Mouse (Mus musculus): Measurements from ENCODE around the gene Ralb. TPM values are rescaled to one million over a fixed set of nuclear protein-coding genes. Genes with fewer than 3 reads are reported as not detected.
A peak's percentile ranks its signal among the peaks of the same experiment; 100 is the strongest.

Ralb gene
- polyA plus RNA-seq, 2 experiments = 49.4 to 110 TPM

DNA sequence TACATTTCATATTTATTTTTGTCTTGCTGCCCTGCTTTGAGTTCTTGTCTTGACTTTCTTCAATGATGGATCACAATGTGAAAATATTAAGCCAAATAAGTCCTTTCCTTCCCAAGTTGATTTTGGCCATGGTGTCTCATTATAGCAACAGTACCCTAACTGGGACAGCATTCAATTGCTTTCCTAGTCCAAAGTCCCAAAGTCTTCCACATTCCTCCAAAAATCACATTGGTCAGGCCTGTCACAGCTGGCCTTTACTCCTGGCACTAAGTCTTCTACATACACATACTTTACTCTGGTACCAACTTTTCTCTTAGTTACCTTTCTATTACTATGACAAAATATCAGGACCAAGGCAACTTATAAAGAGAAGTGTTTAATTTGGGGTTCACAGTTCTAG, 14.2 kb upstream of the Ralb start:
- H3K36me3 ChIP-seq (ENCODE audit: control insufficient read depth, insufficient read depth, low read length) = no peaks in the 10 kb centered on the region
- no peak overlapping the region for H3K9ac ChIP-seq (ENCODE audit: low read depth, low read length, severe bottlenecking)
- no peaks in the 10 kb centered on the region for H3K4me1 ChIP-seq (ENCODE audit: control insufficient read depth, insufficient read depth, low read length)
- H3K9me3 ChIP-seq (ENCODE audit: control insufficient read depth, low read length) = no peaks in the 10 kb centered on the region
- H3K4me3 ChIP-seq (replicated peaks; ENCODE audit: low read length) = no peak overlapping the region
- no peak for TF ChIP-seq POLR2A (IDR thresholded peaks at IDR 0.05; ENCODE audit: borderline replicate concordance, extremely low read depth, insufficient read depth, insufficient read length)
- no peak overlapping the region for H3K27ac ChIP-seq (replicated peaks; ENCODE audit: low read depth, low read length)
- no peak for DNase-seq (ENCODE audit: low spot score)
- no peak for ATAC-seq (ENCODE audit: low FRiP score, low read depth)
- H3K4me2 ChIP-seq (replicated peaks; ENCODE audit: low read depth, low read length, severe bottlenecking) = no peak overlapping the region
- no peaks in the 10 kb centered on the region for H3K27me3 ChIP-seq (ENCODE audit: control insufficient read depth, insufficient read depth, low read length)

DNA sequence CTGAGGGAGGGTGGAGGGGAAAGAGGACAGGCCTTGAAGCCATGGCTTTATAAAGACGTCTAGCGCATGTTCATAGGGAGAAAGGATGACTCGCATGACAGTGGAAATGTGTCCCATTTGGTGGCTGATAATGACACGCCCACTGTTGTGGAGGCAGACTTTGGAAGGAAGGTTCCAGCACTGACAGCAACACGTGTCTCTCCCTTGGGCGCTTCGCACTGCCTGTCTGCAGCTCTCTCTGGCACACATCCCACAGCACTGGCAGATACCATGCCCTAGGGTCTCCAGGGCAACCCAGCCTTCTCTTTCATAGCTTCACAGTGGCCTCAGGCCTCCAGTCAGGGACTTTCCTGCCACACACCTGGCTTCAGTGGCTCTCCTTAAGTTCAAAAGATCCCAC, 13.5 kb upstream of the Ralb start:
- Histone ChIP-seq H3K4me3 (replicated peaks; ENCODE audit: low read length) (no peak overlapping the region), H3K27ac (replicated peaks; ENCODE audit: low read depth, low read length) (no peak overlapping the region), H3K4me1 (ENCODE audit: control insufficient read depth, insufficient read depth, low read length) (no peaks in the 10 kb centered on the region), H3K27me3 (ENCODE audit: control insufficient read depth, insufficient read depth, low read length) (no peaks in the 10 kb centered on the region), H3K9ac (ENCODE audit: low read depth, low read length, severe bottlenecking) (no peak overlapping the region), H3K36me3 (ENCODE audit: control insufficient read depth, insufficient read depth, low read length) (no peaks in the 10 kb centered on the region), H3K4me2 (replicated peaks; ENCODE audit: low read depth, low read length, severe bottlenecking) (no peak overlapping the region), H3K9me3 (ENCODE audit: control insufficient read depth, low read length) (no peaks in the 10 kb centered on the region)
- 89% methylated on average over 7 of the region's 7 CpGs for WGBS
- no peak for DNase-seq (ENCODE audit: low spot score)
- ATAC-seq (ENCODE audit: low FRiP score, low read depth) = no peak
- TF ChIP-seq POLR2A (IDR thresholded peaks at IDR 0.05; ENCODE audit: borderline replicate concordance, extremely low read depth, insufficient read depth, insufficient read length) = no peak

DNA sequence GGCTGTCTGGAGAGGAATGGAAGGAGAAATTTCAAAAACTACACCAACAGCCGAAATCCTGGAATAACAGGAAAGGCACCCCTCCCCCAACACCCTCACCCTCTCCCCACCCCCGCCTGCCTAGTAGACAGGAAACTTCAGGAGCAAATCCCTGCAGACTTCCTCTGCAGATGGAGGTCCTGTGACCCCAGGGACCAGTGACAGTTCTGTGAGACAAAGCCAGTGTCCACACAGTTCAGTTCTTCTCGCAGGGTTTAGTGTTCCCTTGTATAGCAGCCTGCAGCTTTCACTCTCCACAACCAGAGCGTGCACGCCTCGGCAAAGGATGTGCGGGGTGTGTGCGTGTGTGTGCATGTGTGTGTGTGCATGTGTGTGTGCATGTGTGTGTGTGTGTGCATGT, 6.3 kb upstream of the Ralb start:
- Histone ChIP-seq H3K27me3 (ENCODE audit: control insufficient read depth, insufficient read depth, low read length) (no peaks in the 10 kb centered on the region), H3K9ac (ENCODE audit: low read depth, low read length, severe bottlenecking) (no peak overlapping the region), H3K36me3 (ENCODE audit: control insufficient read depth, insufficient read depth, low read length) (no peaks in the 10 kb centered on the region), H3K4me1 (ENCODE audit: control insufficient read depth, insufficient read depth, low read length) (peaks cover 8% of the 10 kb centered on the region), H3K4me3 (replicated peaks; ENCODE audit: low read length) (no peak overlapping the region), H3K27ac (replicated peaks; ENCODE audit: low read depth, low read length) (no peak overlapping the region), H3K4me2 (replicated peaks; ENCODE audit: low read depth, low read length, severe bottlenecking) (no peak overlapping the region), H3K9me3 (ENCODE audit: control insufficient read depth, low read length) (no peaks in the 10 kb centered on the region)
- no peak for ATAC-seq (ENCODE audit: low FRiP score, low read depth)
- TF ChIP-seq POLR2A (IDR thresholded peaks at IDR 0.05; ENCODE audit: borderline replicate concordance, extremely low read depth, insufficient read depth, insufficient read length) = no peak
- 59% methylated on average over 8 of the region's 8 CpGs for WGBS
- DNase-seq (ENCODE audit: low spot score) = no peak

DNA sequence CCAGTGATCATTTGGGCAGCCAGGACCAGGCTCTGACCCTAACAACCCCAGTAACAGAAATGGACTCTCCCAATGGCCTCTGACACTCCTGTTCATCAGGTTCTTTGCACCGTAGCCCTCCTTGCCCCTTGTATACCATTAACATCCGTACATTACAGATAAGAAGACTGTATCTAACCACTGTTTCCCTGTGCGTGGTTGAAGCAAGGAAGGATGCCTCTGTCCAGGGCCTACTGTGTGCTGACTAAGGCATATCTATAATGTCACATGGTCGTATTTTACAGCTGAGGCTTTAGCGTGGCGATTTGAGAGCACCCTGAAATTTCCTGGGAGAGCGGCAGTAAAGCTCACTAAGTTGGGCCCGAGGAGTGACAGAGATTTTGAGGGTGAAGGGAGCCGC, 5.8 kb upstream of the Ralb start:
- H3K9me3 ChIP-seq (ENCODE audit: control insufficient read depth, low read length) = no peaks in the 10 kb centered on the region
- H3K27me3 ChIP-seq (ENCODE audit: control insufficient read depth, insufficient read depth, low read length) = no peaks in the 10 kb centered on the region
- no peak overlapping the region for H3K9ac ChIP-seq (ENCODE audit: low read depth, low read length, severe bottlenecking)
- H3K4me3 ChIP-seq (replicated peaks; ENCODE audit: low read length) = no peak overlapping the region
- ATAC-seq (ENCODE audit: low FRiP score, low read depth) (no peak), DNase-seq (ENCODE audit: low spot score) (no peak)
- H3K4me1 ChIP-seq (ENCODE audit: control insufficient read depth, insufficient read depth, low read length) = peaks cover 8% of the 10 kb centered on the region
- H3K4me2 ChIP-seq (replicated peaks; ENCODE audit: low read depth, low read length, severe bottlenecking) = no peak overlapping the region
- H3K36me3 ChIP-seq (ENCODE audit: control insufficient read depth, insufficient read depth, low read length) = no peaks in the 10 kb centered on the region
- no peak for TF ChIP-seq POLR2A (IDR thresholded peaks at IDR 0.05; ENCODE audit: borderline replicate concordance, extremely low read depth, insufficient read depth, insufficient read length)
- no peak overlapping the region for H3K27ac ChIP-seq (replicated peaks; ENCODE audit: low read depth, low read length)
- WGBS = 70% methylated on average over 9 of the region's 9 CpGs

DNA sequence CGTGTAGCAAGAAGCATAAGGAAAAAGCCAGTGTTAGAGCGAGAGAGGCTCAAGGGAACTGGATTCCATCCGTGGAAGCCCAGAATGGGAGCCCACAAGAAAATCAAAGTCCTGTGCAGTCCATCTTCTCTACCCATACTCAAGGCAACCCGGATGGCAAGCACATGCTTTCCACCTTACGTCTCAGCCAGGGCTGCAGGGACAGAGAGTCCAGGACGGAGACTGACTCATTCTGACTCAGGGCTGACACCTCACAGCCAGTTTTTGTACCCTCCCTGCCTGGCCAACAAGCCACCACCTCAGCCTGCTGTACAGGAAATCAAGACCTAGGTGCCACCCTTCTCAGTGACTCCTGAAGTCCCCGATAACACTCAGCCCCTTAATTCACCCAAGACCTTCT, 4.9 kb upstream of the Ralb start:
- Histone ChIP-seq H3K4me1 (ENCODE audit: control insufficient read depth, insufficient read depth, low read length) (peaks cover 8% of the 10 kb centered on the region), H3K27ac (replicated peaks; ENCODE audit: low read depth, low read length) (no peak overlapping the region), H3K9ac (ENCODE audit: low read depth, low read length, severe bottlenecking) (no peak overlapping the region), H3K4me2 (replicated peaks; ENCODE audit: low read depth, low read length, severe bottlenecking) (no peak overlapping the region), H3K4me3 (replicated peaks; ENCODE audit: low read length) (no peak overlapping the region), H3K27me3 (ENCODE audit: control insufficient read depth, insufficient read depth, low read length) (no peaks in the 10 kb centered on the region), H3K36me3 (ENCODE audit: control insufficient read depth, insufficient read depth, low read length) (no peaks in the 10 kb centered on the region), H3K9me3 (ENCODE audit: control insufficient read depth, low read length) (no peaks in the 10 kb centered on the region)
- ATAC-seq (ENCODE audit: low FRiP score, low read depth) (no peak), DNase-seq (ENCODE audit: low spot score) (no peak)
- 85% methylated on average over 7 of the region's 7 CpGs for WGBS
- TF ChIP-seq POLR2A (IDR thresholded peaks at IDR 0.05; ENCODE audit: borderline replicate concordance, extremely low read depth, insufficient read depth, insufficient read length) = no peak

DNA sequence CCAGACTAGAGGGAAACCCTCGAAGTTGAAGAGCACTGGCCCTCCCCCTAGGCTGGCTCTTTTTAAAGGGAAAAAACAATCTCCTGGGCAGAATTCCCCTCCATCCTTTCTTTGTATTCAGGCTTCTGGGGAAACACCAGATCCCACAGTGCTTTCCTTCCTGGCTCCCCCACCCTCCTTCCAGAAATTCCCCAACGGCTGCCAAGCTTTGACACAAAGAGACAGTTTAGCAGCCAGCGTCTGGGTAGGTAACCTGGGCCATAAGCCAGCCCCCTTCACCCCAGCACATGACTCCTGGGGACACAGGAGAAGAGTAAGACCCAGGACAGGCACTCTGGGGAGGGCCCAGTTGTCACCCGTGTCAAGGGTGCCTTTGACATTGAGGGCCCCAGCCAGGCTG, 4.0 kb upstream of the Ralb start:
- H3K27ac ChIP-seq (replicated peaks; ENCODE audit: low read depth, low read length) = 0 out of 2 replicates have a peak overlapping the region, but pooled peaks have one; percentile 15
- no peaks in the 10 kb centered on the region for H3K36me3 ChIP-seq (ENCODE audit: control insufficient read depth, insufficient read depth, low read length)
- no peak overlapping the region for H3K9ac ChIP-seq (ENCODE audit: low read depth, low read length, severe bottlenecking)
- no peak for DNase-seq (ENCODE audit: low spot score)
- 40% methylated on average over 4 of the region's 4 CpGs for WGBS
- TF ChIP-seq POLR2A (IDR thresholded peaks at IDR 0.05; ENCODE audit: borderline replicate concordance, extremely low read depth, insufficient read depth, insufficient read length) = no peak
- H3K9me3 ChIP-seq (ENCODE audit: control insufficient read depth, low read length) = no peaks in the 10 kb centered on the region
- H3K4me3 ChIP-seq (replicated peaks; ENCODE audit: low read length) = no peak overlapping the region
- H3K4me2 ChIP-seq (replicated peaks; ENCODE audit: low read depth, low read length, severe bottlenecking) = no peak overlapping the region
- ATAC-seq (ENCODE audit: low FRiP score, low read depth) = no peak
- no peaks in the 10 kb centered on the region for H3K27me3 ChIP-seq (ENCODE audit: control insufficient read depth, insufficient read depth, low read length)
- peaks cover 11% of the 10 kb centered on the region for H3K4me1 ChIP-seq (ENCODE audit: control insufficient read depth, insufficient read depth, low read length)
